Mouse (Mus musculus): Measurements from ENCODE around the gene Ms4a4a.

The Ms4a4a gene

DNA sequence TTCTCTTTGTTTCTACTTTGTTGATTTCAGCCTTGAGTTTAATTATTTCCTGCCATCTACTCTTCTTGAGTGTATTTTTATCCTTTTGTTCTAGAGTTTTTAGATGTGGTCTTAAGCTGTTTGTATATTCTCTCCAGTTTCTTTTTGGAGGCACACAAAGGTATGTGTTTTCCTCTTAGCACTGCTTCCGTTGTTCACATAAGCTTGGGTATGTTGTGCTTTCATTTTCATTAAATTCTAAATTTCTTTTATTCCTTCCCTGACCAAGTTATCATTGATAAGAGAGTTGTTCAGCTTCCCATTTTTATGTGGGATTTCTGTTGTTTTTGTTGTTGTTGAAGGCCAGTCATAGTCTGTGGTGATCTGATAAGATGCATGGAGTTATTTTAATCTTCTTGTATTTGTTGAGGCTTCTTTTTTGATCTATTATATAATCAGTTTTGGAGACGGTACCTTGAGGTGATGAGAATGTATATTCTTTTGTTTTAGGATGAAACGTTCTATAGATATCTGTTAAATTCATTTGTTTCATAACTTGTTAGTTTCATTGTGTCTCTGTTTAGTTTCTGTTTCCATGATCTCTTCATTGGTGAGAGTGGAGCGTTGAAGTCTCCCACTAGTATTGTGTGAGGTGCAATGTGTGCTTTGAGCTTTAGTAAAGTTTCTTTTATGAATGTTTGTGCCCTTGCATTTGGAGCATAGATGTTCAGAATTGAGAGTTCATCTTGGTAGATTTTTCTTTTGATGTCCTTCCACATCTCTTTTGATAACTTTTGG lies 59.9 kb downstream of the Ms4a4a start:
- DNase-seq: no peak

Measured in kidney, adult 11 months (tissue).